Mouse (Mus musculus) ovary, postnatal 14 days (tissue): ENCODE data around the gene Ehhadh.
"Not testable (repeated sequence)": the region's sequence is repeated elsewhere in the genome, so short reads cannot be mapped to it uniquely, and the experiment has no call there.

Source experiments
- DNase-seq: peaks from one replicate; pipeline ENCODE4 v3.0.0; 2022; ENCODE audit warnings: low spot score

The Ehhadh gene

DNA sequence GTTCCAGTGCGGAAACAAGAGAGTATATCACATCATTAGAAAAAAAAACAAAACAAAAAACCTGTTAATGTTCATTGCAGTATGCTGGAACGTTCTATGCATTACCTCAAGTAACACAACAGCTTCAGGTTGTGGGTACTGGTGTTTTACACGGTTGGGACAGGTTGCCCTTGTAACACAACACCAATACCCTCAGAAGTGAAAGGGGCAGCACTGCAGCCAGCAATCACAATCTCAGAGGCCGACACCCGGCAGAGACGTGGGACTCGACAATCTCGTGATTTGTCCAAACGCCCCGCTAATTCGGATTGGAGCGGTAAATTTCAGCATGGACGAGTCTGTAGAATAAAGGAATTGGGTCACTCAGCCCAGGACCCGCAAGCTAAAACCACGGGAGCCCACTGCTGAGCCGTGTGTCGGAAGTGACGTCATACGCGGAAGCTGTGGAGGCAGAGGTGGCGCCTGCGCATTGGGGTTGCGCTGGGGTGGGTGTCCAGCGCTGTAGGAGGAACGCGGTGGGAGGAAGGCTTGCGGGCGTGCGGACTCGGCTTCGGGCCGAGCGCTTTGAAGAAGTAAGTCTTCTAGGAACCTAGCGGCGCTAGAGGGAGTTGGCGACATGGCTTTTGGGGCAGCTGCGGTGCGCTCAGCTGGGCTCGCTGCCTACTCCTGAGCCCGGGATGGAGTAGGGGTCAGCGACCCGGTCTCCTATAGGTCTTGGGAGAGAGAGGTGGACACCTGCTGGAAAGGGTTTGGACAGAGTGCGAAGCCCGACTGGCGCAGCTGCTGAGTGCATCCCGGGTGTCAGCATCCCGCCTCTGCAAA, 6.5 kb upstream of the Ehhadh start, which contains the start of gene Map3k13:
Gene Map3k13 (plus strand): TSS at position 472 of the 822 bp plus-strand sequence.
- DNase-seq = peak; percentile 92

DNA sequence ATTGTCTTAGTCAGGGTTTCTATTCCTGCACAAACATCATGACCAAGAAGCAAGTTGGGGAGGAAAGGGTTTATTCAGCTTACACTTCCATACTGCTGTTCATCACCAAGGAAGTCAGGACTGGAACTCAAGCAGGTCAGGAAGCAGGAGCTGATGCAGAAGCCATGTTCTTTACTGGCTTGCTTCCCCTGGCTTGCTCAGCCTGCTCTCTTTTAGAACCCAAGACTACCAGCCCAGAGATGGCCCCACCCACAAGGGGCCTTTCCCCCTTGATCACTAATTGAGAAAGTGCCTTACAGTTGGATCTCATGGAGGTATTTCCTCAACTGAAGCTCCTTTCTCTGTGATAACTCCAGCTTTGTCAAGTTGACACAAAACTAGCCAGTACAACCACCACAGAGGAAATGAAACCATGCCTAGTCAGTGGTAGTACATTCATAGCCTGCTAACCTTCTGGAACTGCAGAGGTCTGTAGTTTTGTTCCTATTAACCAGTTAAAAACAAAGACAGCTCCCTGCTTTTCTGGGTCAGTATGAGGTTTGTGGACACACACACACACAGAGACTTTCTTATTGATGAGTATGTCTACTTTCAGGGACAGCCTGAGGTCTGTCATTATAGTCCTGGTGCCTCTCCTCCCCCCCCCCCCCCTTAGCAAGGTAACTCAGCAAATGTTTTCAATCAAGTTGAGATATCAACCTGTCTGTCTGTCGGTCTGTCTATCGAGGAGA, 5.6 kb upstream of the Ehhadh start:
- DNase-seq = not testable (repeated sequence)

GRCm38 (mm10) chr16:21791779-21792178, 4.2 kb upstream of the Ehhadh start:
- no peak for DNase-seq

- no peak for DNase-seq
These were observed 2.9 kb upstream of the Ehhadh start for GRCm38 (mm10) chr16:21790469-21790868.

GRCm38 (mm10) chr16:21789180-21789579, 1.6 kb upstream of the Ehhadh start:
- no peak for DNase-seq

GRCm38 (mm10) chr16:21788581-21788980, 974 bp upstream of the Ehhadh start:
- DNase-seq = no peak

DNA sequence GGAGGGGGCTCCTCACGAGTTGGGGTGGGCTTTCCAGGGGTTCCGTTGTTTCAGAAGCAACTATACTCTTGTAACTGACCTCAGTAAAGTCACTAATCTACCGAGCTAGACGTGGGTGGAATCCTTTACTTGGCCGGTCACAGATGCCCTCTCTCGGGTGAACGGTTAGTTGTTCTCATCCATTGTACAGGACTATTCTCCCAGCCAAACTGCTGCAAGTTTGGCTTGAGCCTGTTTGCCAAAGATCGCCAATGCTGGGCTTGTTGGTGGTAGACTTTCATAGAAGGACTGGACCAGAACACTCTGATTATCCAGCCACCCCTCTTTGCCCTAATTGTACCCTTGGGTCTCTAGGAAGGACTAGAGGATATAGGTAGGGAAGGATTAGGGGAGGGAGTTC, 1.3 kb downstream of the Ehhadh start:
- no peak for DNase-seq

DNA sequence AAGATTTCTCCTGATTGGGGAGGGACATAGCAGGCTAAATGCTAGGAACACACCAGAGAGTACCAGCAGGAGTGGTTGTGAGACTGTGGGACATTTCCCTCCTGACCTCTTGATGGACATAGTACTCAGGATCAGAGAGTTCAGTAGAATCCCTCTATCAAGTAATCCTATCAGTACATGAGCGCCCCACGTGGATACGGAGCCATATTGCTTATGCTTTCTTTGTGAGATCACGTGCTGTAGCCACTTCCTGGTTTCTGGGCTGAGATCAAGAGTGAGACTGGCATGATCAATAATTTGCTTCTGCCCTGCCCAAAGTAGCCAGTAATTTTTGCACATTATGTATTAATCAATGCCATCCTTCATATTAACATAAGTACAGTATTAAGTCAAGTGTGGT, 2.6 kb downstream of the Ehhadh start:
- no peak for DNase-seq

- no peak for DNase-seq
These were observed 4.8 kb downstream of the Ehhadh start for GRCm38 (mm10) chr16:21782807-21783206.

GRCm38 (mm10) chr16:21781895-21782294, 5.7 kb downstream of the Ehhadh start:
- no peak for DNase-seq

- DNase-seq = no peak
These were observed 6.3 kb downstream of the Ehhadh start for GRCm38 (mm10) chr16:21781277-21781676.

GRCm38 (mm10) chr16:21779149-21779548, 8.5 kb downstream of the Ehhadh start:
- DNase-seq = no peak

GRCm38 (mm10) chr16:21778293-21778866, 9.2 kb downstream of the Ehhadh start:
- DNase-seq = no peak

DNA sequence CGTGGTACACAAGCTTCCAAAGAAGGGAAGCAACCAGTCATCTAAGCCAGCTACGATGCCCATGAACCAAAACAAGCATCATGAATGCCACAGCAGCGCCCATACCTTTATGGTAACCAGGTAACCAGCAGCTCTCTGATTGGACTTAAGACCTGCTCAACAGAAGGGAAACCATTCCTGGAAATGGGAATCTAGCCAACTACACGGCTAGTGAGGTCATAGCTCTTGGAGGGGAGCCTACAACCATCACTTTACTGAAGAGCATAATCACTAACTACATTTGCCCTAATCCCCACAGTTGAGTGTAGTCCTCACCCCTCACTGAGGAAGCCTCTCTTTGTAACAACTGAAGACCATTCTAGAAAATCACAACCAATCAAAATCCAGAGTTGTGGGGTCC, 12.9 kb downstream of the Ehhadh start:
- no peak for DNase-seq

DNA sequence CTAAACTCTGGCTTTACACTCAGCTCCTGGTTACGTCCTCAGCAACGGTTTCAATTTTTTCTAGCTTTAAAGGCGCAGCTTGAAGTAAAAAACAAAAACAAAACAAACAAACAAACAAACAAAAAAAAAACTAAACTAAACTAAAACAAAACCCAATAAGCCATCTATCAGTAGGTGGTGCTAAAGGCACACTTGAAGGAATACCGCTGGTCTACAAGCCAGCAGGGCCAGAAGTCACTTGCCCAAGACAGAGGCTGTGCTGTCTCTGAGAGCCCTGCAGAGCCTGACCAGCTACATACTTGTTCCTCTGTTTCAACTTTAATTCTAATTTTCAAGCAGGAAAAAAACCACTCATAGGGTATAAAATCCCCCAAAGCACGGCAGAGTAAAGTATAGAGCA, 17.9 kb downstream of the Ehhadh start:
- DNase-seq = no peak

- DNase-seq = no peak
These were observed 19.4 kb downstream of the Ehhadh start for GRCm38 (mm10) chr16:21768255-21768654.

DNA sequence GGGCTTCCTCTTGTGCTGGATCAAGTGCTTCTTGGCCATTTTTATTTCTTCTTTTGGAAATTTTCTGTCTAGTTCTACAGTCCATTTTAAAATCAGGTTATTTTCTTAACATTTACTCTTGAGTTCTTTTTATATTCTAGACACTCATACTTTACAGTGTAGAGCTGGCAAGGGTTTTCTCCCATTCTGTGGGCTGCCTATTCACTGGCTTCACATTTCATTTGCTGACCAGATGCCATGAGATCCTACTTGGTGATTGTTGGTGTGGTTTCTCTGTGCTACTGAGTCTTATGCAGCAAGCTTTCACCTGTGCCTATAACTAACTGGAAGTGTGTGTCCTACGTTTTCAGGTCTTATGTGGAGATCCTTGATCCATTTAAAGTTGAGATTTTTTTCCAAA, 29.2 kb downstream of the Ehhadh start:
- DNase-seq = no peak

DNA sequence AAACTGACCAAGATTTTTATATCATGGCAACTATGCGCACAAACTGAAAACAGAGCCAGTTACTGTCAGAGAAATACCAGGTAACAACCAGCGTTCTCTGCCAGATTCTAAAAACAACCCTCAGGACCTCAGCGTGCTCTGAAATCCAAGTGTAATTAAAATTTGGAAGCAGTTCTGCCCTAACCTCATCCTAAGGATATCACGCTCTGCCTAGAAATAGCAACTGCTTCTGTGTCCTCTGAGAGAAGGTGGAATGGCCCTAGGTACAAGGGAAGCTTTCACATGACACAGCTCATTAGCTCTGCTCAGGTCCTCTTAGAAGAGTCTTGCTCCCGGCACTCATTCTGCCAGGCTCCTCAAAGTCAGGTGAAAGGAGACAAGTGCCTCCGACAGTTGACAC, 44.2 kb downstream of the Ehhadh start:
- DNase-seq = no peak

DNA sequence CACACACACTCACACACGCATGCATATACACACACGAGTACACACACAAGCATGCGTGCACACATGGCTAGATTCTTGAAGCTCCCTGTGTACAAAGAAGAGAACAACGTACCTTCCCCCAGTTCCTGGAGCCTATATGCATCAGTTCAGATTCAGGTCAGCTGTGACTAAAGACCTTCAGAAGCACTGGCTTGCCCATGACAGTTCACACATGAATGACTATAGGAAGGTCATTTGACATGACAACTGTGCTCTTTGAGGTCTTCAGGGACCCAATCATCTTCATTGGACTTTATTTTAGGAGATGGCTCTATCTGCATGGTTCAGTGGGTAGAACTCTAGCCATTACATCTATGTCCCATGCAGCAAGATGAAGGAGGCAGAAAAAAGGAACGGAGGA, 44.7 kb downstream of the Ehhadh start:
- DNase-seq = no peak

- no peak for DNase-seq
These were observed 45.3 kb downstream of the Ehhadh start for GRCm38 (mm10) chr16:21742191-21742870.

DNA sequence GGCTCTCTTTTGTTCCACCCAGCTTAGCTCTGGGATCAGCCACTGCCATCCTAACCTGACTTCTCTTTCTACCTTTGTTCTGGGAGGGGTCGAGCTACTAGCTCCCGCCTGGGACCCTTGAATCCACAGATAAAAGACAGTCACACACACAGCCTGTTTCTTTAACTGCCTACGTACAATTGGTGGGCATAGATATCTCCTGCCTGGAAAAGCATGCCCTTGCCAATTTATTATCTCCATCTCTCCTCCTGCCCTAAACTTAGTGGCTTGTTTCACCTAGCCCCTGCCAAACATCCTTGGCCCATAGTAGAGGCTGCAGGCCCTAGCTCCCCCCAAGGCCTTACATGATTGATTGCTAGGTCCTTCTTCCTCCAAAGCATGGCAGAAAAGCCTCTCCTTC, 46.1 kb downstream of the Ehhadh start:
- DNase-seq = no peak

GRCm38 (mm10) chr16:21735638-21736037, 52.0 kb downstream of the Ehhadh start:
- DNase-seq = no peak
